28 mouse cellular contexts compared by ENCODE assay signal in the genomic region with DNA sequence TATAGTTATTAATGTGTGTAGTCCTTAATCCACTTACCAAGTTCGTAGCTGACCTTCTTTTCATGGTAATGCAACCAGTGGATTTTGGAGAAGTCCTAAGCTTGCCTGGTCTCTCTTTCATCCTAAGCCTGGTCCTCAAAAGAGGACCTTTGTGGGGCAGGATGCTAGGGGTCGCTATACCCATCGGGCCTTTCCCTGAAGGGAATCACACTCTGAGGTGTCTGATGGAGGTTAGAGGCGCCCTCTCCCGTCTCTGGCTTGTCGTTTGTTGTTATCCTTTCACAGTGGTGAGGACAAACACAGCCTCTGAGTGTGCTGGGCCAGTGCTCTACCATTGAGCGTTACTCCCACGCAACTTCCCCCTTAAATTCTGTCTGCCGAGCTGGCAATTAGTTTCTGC. TPM values are rescaled to one million over a fixed set of nuclear protein-coding genes. Genes with fewer than 3 reads are reported as not detected.
A peak's percentile ranks its signal among the peaks of the same experiment; 100 is the strongest.
DNase-seq lines count a peak whose midpoint lies in the region; ATAC-seq and TF ChIP-seq lines count a peak whose summit lies in the region.
"Had no signal": no experiment of that assay in that cellular context is flagged by ENCODE, and none has a peak within 500 bp of the region (broad histone marks: within the 10 kb centered on the region; RNA-seq: fewer than 3 reads in every experiment).

No protein-coding gene starts in this region.

- CTCF ChIA-PET in Patski (lab: Charles Lee) = interaction anchor here (0.9 to 1.4 kb wide), 2 partner anchors 12 to 34 kb away, joined by 3 to 4 read pairs; no protein-coding TSS in a partner anchor

- no peaks in the 10 kb centered on the region for H3K27me3 ChIP-seq in Patski
- H3K27me3 ChIP-seq: CH12.LX; forebrain, embryonic 13.5 days; heart, embryonic 12.5 days; hindbrain, embryonic 13.5 days; liver, embryonic 15.5 days; lung, embryonic 15.5 days; neural tube, embryonic 13.5 days had no signal

- no peak overlapping the region for H3K4me3 ChIP-seq in layer of hippocampus, adult 2 months
- no peak overlapping the region for H3K4me3 ChIP-seq in lung, adult 2 months (replicated peaks; ENCODE audit: extremely low read depth, low read depth, low read length)
- H3K4me3 ChIP-seq: forebrain, embryonic 13.5 days; gastrocnemius, adult 2 months; heart, adult 2 months; heart, embryonic 12.5 days; hindbrain, embryonic 13.5 days; liver, embryonic 15.5 days; lung, embryonic 15.5 days; midbrain, embryonic 10.5 days; myocyte; neural tube, embryonic 13.5 days had no signal

- peak; percentile 5 for DNase-seq in embryo, embryonic 10.5 days (ENCODE audit: low spot score)
- no peak for DNase-seq in embryo, embryonic 9.5 days (ENCODE audit: extremely low spot score)
- DNase-seq in layer of hippocampus, adult 2 months (ENCODE audit: low spot score in 2 of 2) = no peak
- no peak for DNase-seq in layer of hippocampus, adult 9-10 months (ENCODE audit: low spot score)
- DNase-seq in Patski (ENCODE audit: low read depth, low spot score) = no peak
- DNase-seq in brain, embryonic 14.5 days (ENCODE audit: low read depth) = peak; percentile 6
- no peak for DNase-seq in lung, adult 2 months
- DNase-seq in heart, adult 18-20 months = no peak
- DNase-seq: adrenal gland, postnatal 14 days; cerebellum, adult 18-20 months; cerebellum, postnatal 10 days; gastrocnemius, adult 2 months; gastrocnemius, postnatal 36 days; heart, adult 2 months; heart, postnatal 4 days; kidney, adult 9 months; kidney, postnatal 25 days had no signal

- H3K27ac ChIP-seq in layer of hippocampus, adult 2 months = no peak overlapping the region
- H3K27ac ChIP-seq: forebrain, embryonic 13.5 days; gastrocnemius, adult 2 months; heart, adult 2 months; hindbrain, embryonic 13.5 days; liver, embryonic 15.5 days; lung, embryonic 15.5 days; midbrain, embryonic 10.5 days; neural tube, embryonic 13.5 days had no signal

- ATAC-seq in Patski = no peak
- ATAC-seq: forebrain, embryonic 13.5 days; intestine, embryonic 16.5 days; midbrain, embryonic 16.5 days had no signal

- in situ Hi-C loops in Patski (cut with MboI; ENCODE audit: low pct_unique_long_range_greater_than_20kb) = no loop called here

- no peak for TF ChIP-seq POLR2A in brain, embryonic 14.5 days (IDR thresholded peaks at IDR 0.05; ENCODE audit: borderline replicate concordance, extremely low read depth, insufficient read depth, insufficient read length, poor library complexity, severe bottlenecking)
- no peak for TF ChIP-seq POLR2A in lung, adult 2 months (IDR thresholded peaks at IDR 0.05; ENCODE audit: borderline replicate concordance, extremely low read depth, low read depth, low read length)

- POLR2A ChIA-PET in Patski (lab: Charles Lee) = no interaction called here

- 59% methylated on average over 9 of the region's 9 CpGs for WGBS in lung, adult 2 months

- no peaks in the 10 kb centered on the region for H3K4me1 ChIP-seq in lung, adult 2 months (ENCODE audit: control insufficient read depth, insufficient read depth, low read length)

- TF ChIP-seq CTCF in layer of hippocampus, adult 2 months (conservative IDR thresholded peaks at IDR 0.05) = 0 out of 2 replicates have a peak, but pooled peaks have one; percentile 6
- peak; percentile 58 for TF ChIP-seq CTCF in Patski (IDR thresholded peaks at IDR 0.05)
- TF ChIP-seq CTCF in brain, embryonic 14.5 days (IDR thresholded peaks at IDR 0.05; ENCODE audit: borderline replicate concordance, extremely low read depth, insufficient read depth, insufficient read length) = peak; percentile 4; the same call in 1 of the 2 replicates
- no peak for TF ChIP-seq CTCF in lung, adult 2 months (IDR thresholded peaks at IDR 0.05; ENCODE audit: insufficient read depth, low read length)

RNA-seq across cellular contexts. Expression of a gene that starts 3.4 kb away (rescaled TPM):
- total RNA-seq in layer of hippocampus, adult 2 months (2021) = 1 to 10 TPM; 6.9 to 7.6 TPM
- 10.1 TPM for polyA plus RNA-seq in Patski (2021)
- polyA plus RNA-seq in brain, embryonic 14.5 days (2012; rRNA removed) = 6.1 and 6.2 TPM in 2 replicates
- 1.3 and 1.8 TPM in 2 replicates for polyA plus RNA-seq in lung, adult 2 months (2012; rRNA removed)
- 1 to 10 TPM; 3.3 TPM for total RNA-seq in heart, adult 18-20 months (2021)

Comparison
In these comparisons a context has a peak if more than half of its experiments do, and no peak if none do; other contexts are left out.
1. DNase-seq: peak in embryo, embryonic 10.5 days (single experiment) and brain, embryonic 14.5 days (single experiment); none in embryo, embryonic 9.5 days (single experiment), layer of hippocampus, adult 2 months (0 of 2), layer of hippocampus, adult 9-10 months (single experiment), Patski (single experiment), lung, adult 2 months (single experiment) and heart, adult 18-20 months (0 of 2).